Mouse (Mus musculus) right cerebral cortex, postnatal 10 days (tissue): ENCODE measurements around the gene Clec4d.
A peak's percentile ranks its signal among the peaks of the same experiment; 100 is the strongest.
"Not testable (repeated sequence)": the region's sequence is repeated elsewhere in the genome, so short reads cannot be mapped to it uniquely, and the experiment has no call there.

Source experiments
- DNase-seq, 2 experiments: peaks; one replicate each; pipeline ENCODE4 v3.0.0; 2021; ENCODE audit warnings: low spot score in 2 of 2

The Clec4d gene

DNA sequence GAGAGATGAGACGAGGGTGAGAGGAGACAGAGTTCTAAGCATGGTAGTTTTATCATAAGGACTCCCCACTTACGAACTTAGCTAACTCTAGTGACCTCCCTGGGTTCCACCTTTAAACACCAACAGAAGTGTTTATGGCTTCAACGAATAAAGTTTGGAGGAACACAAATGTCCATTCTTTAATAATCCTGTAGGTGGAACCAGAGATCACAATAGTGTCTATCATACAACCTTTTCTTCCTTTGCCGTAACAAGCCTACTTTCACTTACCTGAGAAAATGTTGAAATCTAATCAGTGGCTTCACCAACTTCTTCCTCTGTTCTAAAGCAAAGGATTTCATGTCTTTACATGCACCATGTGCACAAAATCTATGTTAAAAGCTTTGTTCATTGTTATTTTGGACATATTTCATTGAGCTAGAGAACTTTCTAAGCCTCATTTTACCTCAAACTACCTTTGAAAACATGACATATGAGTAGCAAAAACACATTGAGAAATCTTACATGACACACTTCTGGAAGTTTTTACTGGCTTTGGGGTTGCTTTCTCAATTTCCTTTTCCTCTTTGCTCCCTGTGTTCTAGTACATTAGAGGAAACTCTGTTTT is at the start of gene Clec4d:
Gene Clec4d (plus strand): TSS at position 557 of the 607 bp plus-strand sequence.
- no peak for DNase-seq

DNA sequence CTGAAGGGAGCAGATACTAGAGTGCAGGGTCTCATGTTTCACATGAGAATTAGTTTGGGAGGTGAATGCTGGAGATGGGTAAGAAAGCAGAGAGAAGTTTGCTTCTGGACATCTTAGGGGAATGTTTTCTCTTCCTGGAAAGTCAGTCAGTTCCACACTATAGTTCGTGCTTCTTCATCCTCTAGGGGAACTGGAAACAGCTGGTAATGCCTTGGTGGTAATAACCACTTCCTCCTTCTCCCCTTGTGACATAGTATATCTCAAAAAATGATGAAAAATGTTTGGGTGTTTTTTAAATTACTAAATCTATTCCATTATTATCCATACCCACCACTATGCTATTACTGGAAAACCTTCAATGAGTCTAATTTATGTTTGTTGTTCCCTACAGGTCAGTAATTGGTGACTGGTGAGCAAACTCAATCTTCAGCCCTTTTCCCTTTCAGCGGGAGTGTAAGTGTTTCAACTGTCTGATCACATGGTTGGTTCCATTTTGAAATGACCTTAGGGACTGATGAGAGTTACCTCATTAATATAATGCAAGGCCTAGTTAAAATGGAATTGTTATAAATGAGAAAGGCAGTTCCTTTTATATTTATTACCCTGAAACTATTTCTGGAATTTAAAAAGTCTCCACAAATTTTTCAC is 34.3 kb upstream of the Clec4d start:
- no peak for DNase-seq

DNA sequence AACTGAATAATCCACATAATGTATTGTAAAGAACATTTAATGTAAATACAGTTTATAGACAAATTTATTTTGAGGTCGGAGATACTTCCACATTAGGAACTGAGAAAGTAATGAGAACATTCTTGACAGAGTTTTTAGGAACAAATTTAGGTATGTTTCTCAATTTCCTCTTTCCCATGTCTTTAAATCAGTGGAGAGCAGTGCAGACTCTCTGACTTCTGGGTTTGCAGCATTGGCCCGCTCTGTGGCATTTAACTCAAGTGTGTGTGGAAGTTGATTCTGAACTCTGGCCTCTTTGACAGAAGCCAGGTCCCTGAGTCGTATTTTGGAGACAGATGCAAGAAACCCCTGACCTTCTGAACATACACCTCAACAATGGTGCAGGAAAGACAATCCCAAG is 32.3 kb upstream of the Clec4d start, which contains the start of gene Clec4n:
Gene Clec4n (plus strand): TSS at position 200 of the 400 bp plus-strand sequence.
- DNase-seq: no peak

DNA sequence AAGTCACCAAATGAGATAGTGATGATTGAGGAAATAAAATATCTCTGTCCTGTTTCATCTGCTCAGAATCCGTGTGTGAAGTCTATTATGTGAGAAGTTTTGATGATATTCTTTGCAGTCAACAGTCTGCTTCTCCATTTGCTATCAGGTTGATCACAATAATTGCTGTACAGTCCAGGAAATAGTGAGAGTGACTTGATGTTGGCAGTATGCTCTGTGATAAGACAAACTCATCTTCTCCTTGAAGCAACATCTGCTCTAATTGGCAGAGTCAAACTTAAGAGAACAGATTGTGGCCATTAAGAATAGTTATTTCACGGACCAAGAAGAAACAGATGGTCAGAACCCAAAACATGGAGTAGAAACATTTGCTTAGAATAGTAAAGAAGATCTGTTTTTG is 30.8 kb upstream of the Clec4d start:
- no peak for DNase-seq

DNA sequence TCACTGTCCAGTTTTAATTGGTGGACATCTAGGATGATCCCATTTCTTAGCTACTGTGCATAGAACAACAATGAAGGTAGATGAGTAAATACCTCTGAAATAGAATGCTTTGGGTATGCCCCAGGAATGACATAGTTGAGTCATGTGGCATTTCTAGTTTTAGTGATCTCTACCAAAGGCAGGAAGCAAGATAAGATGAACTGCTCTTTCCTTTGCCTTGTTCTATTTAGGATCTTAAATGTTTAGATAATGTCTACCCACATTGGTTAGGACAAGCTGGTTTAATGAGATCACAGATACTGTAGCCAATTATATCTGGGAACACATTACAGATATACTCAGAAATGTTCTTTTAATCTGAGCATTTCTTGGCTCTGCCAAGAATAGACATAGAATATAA is 24.3 kb upstream of the Clec4d start:
- DNase-seq: no peak

DNA sequence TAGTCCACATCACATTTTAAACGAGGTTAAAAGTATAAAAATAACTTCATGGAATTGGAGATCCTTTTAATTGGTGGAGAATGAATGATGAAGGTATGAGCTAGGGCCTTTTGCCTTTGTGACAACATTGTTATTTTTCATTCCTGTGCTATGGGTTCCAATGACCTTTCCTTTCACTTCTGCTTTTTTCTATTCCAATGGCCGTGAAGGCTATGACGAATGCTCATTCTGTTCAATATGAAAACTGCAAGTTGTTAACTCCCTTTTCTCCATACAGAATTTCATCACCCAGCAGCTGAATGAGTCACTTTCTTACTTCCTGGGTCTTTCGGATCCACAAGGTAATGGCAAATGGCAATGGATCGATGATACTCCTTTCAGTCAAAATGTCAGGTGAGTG is 17.7 kb upstream of the Clec4d start:
- DNase-seq: no peak

DNA sequence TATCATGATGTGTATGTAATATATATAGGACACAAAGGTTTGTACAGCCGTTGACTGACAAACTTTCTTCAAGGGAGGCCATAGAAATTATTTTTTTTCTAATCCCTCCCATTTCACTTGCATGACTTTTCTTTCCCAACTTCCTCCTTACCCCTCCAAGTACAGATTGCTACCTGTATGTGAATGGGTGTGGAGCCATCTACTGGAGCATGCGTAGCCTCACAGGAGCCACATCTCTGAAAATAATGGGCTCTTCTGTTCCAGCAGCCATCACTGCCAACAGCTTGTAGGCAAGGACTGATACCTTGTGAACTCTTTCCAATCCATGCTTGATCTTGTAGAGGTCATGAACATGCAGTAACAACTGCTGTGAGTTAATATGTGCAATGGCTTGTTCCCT is 13.0 kb upstream of the Clec4d start:
- not testable (repeated sequence) for DNase-seq

DNA sequence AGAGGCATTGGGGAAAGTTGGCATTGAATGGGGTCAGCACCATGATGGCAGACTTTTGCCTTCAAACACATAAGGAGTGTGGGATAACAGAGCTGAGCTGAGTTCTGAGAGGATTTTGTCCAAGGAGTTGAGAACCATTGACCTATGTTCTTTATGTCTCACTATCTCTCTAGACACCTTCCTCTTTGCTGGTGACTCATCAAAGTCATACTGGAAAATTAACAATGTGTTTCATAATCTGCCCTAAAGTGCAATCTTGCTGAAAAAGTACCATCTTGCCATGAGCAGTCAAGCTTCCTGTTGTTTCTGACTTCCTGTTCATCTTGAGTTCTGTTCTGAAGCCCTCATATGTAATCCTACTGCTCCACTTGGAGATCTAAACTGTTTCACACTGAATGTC is 9.2 kb upstream of the Clec4d start:
- DNase-seq: no peak

DNA sequence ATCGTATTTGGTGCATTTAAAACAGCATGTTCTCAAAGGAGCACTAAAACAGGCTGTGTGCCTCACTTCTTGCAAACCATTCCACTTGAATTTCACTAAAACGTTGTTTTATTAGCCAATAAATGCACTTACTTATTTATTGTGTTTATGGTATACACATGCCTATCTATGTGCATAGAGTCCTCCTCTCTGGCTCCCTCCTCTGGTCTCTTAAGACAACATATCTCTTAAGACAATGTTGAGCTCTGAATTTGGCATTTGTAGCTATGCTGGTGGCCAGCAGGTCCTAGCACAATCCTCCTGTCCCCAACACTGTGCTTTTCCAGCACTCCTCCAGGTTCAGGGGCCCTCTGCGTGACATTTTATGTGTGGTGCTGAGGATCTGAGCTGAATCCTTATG is 3.0 kb upstream of the Clec4d start:
- no peak for DNase-seq

DNA sequence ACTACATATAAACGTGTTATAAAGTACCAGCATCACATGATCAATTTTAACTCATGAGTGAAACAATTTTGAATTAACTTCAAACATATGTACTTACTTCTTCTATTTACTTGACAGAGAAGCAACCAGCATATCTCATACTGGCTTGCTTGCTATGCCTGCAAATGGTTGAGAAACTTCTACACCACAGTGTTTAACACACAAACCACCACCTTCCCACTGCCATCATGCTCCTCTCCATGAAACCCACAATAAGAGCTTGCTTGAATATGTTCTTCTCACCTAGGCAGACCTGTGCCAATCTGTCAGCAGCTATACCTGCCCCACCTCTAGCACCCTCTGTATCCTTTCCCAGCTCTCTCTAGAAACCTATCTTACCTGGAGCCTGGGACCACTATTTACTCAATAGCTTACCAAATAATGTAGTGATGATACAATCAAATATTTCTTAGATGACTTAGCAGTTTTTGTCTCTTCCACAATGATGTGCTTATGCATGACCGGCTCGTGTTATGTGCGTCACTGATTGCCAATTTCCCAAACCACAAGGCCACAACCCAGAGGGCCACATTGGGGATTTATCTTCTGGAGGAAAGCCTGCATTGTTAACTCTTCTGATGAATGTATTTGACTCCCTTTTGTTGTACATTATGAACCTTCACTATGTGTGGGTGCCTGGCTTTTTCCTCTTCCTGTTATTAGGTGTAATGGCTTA is 1.9 kb upstream of the Clec4d start:
- no peak for DNase-seq

DNA sequence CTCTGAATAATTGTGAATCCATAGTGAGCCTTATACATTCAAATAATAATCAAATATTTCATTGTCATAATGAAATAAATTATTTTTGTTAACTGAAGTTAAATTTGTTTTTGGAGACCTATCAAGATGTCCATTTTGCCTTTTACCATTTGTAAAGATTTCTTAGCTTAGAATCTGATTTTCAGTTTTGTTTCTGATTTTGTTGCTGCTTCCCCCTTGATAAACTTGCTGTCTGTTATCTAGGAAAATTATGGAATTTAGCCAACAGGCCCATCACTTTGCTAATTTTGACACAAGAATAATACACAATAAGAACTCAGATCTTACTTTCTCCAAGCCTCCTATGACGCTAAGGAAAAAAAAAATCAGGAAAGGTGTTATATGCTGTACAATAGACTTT is 1.0 kb upstream of the Clec4d start:
- no peak for DNase-seq

DNA sequence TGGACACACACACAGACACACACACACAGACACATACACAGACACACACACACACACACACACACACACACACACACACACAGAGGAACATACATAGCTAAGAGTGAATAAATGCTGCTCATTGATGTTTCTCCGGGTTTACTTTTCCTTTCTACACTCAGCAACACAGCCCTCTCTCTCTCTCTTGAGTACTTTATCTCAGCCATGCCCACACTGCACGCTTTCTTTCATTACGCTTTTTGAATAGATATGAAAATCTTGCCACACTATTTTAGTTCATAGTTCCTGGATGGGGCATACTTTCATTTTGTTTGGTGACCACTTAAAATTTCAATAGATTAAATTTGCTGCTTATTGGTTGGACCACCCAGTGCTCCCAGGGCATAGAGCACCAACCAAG is 2.3 kb downstream of the Clec4d start:
- DNase-seq: no peak

DNA sequence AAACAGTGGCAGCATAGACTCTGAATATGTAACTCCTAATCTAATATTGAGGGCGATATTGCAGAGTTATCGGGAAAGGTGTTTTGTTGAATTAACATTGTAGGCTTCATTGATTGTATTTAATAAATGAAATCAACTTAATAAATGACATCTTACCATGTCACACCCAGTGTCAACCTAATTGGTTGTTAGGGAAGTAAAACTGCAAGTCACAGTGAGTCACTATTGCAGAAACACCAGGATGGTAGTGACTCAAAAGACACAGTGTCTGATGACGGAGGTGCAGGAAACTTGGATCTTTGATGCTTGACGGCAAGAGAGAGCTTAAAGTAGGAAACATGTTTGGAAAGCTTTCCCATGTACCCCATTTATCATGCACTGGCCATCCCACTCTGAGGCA is 3.9 kb downstream of the Clec4d start:
- no peak for DNase-seq

DNA sequence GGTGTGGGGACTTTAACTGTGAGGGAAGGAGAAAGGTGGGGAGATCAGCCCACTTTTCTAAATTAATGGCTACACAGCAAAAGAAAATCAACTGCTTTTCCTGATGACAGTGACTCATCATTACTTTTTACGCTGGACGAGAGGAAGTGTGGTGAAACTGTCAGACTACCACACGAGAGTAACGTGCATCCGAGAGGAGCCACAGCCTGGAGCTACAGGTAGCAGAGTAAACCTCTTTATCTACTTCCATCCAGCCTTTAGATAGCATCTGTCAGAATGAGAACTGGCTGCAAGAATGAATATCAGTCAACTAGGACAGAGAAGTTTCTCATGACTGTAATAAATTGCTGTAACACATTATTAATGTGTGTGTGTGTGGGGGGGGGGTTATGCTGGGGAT is 5.0 kb downstream of the Clec4d start:
- no peak for DNase-seq

DNA sequence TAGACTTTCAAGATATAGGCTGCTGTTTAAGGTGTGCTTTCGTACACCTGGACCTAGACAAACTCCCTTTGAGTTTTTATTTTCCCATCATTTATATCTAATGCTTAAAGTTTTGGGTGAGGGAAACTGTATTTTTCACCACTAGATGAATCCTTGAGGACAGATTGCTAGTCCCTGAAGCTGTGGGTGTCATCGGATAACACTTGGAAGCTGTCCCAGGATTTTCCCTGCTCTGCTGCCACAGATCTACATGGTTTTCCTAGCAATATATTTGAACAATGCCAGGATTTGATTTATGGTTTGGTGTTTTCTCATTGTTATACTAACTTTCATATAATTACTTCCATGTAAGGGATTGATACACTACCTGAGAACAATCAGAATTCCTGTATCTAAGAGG is 17.5 kb downstream of the Clec4d start:
- DNase-seq: peak in 1 of 2 experiments; percentile 19

DNA sequence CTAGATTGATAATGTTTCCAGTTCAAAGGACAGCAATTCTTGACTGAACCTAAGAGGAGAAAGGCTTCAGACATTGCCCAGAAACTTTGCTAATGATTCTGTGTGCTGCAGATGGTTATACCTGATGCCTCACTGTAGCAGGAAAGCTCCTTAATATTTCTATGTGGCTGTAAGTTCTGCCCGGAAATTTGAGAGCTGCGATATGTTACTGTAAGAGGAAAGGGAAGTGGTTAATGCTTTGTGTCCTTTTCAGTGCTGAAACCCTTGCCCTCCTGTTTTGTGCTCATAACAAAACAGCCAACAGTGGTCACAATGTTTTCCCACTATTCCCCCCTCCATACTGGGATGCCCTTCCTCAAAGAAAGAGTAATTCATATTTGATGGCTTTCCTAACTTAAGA is 24.4 kb downstream of the Clec4d start:
- DNase-seq: no peak

DNA sequence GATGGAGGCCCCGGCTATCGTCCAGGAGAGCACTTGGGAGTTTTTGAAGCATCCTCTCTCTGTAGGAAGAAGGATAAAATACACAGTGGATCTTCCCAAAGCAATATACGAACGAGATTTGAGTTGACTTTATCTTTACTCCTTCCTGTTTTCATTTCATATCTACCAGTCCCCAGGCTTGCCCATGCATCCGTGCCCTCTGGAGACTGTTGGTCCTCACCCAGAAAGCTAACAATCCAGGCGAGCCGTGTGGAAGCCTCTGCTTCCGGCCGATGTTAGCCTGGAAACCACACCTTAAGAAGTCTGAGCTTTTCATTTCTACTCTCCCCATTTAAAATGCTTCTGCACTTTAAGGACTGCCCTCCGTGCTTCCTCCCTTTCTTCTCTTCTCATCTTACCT is 27.0 kb downstream of the Clec4d start:
- no peak for DNase-seq

DNA sequence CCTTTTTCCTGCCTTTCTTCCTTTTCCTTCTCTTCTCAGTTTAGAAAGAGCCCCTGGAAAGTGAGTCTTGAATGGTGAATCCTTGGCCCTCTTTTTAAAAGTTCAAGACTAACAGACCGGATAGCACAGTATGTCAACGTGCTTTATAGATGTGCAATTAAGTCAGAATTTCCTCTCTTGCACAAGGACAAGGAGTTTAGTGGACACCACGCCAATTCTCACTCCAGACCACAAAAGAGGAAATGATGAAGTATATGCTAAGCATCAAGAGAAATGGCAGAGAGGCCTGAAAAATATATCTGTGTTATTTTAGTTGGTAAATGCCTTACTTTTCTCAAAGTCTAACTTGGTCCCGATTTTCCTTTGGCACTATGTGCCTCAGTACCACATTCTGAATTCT is 27.8 kb downstream of the Clec4d start, which contains the start of gene Clec4e:
Gene Clec4e (minus strand): TSS at position 118 of the 400 bp plus-strand sequence.
- DNase-seq: no peak

DNA sequence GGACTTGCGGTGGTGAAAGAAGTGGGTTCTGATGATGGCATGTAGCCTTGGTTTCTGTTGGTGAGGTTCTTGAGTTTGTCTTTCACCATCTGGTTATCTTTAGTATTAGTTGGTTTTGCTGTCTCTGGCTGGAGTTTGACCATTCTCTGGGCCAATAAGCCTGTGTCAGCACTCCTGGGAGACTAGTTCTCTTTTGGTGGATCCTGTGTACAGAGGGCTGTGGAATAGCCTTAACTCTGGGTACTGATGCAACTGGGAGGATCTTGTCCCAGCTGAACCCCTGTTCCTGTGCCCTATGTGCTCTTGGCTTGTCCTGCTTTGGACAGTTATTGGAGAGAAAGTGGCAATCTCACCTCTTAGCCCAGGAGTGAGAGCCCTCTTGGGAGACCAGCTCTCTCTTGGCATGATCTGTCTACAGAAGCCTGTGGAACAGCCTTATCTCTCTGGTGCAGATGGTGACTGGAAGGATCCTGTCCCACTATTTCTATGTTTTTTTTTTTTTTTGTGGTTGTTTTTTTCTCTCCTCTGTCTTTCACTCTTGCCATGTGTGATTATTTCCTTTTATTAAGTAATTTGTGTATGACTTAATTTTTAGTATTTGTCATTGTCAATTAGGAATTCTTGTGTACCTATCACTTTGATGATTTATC is 31.0 kb downstream of the Clec4d start:
- DNase-seq: no peak

DNA sequence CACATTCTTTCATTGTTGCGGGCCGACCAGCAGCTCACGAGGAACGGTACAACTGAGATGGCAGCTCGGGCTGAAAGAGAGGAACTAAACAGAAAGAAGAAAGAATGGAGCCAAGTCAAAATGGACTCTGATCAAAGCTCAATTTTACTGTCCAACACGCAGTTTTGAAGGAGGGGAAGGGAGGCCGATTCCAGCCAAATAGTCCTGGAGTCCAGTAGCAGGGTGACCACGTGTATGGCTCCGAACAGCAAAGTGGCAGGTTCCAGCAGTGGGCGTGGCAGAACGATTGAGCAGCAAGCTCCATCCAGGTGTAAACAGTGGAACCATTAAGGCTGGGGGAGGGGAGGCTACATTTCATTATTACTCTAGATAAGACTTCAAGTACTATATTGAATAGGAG is 31.6 kb downstream of the Clec4d start:
- DNase-seq: not testable (repeated sequence)

DNA sequence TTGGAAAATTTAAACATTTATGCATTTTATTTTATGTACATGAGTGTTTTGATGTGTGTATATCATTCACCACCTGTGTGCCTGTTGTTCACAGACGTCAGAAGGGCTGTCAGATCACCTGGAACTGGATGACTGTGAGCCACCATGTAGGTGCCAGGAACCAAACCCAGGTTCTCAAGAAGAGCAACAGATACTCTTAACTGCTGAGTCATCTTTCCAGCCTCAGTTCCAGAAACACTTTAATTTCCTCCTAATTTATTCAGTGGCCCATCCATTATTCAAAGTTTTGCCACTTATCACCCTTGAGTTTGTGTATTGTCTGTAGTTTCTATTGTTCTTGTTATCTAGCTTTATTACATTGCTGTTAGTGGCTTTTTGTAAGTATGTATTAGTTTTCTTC is 34.8 kb downstream of the Clec4d start:
- no peak for DNase-seq

DNA sequence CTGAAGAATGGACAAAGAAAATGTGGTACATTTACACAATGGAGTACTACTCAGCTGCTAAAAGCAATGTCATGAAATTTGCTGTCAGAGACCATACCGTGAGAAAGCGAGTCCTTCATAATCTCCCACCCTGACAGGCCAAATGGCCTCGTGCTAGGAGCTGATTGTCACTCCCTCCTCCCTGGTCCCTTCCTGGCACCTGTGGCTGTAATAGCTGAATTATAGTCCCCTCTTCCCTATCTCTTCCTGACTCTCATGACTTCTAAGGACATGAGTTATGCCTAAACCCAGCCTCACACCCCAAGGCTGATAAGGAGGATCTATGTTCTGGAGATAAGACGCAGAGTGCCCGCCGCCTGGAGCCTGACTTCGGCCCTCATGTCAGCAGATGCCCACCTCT is 44.4 kb downstream of the Clec4d start:
- not testable (repeated sequence) for DNase-seq

DNA sequence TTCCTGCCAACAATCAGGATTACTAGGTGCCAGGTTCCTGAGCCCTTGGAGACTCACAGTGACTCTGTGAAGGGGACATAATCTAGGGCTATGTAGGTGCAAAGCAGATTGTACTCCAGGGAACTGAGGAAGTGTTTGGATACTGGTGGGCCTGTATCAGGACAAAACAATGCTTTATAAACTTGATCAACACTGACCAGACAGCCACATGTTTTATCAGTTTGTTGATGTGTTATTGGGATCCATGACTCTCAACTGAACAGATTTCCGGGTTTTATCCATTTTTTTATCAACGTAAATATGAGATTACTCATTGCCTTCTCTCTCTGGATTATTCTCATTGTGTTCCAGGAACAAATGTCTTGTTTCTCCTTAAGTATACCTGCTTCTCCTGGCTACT is 46.1 kb downstream of the Clec4d start, which contains the start of gene Vmn2r19:
Gene Vmn2r19 (plus strand): TSS at position 301 of the 400 bp plus-strand sequence.
- no peak for DNase-seq
